Mouse (Mus musculus) embryonic facial prominence, embryonic 14.5 days (tissue): Measurements from ENCODE around the gene Zc3h4. TPM values are rescaled to one million over a fixed set of nuclear protein-coding genes. Genes with fewer than 3 reads are reported as not detected.

Experiments used
- ATAC-seq: fragments of 200-750 bp; cut with Nextera tagmentation; 2 replicates; pipeline ENCODE4 v1.8.0; 2017; ENCODE audit warnings: low read depth, moderate number of reproducible peaks, moderate TSS enrichment
- DNase-seq: peaks from one replicate; pipeline ENCODE4 v3.0.0-alpha.2; 2015; ENCODE audit warnings: low spot score
- H3K27ac ChIP-seq: fragments of 300-500 bp; sonication (generic); replicated peaks from 2 replicates; pipeline ENCODE4 v1.5.1; 2014; ENCODE audit warnings: low read depth, mild to moderate bottlenecking, low read length, moderate library complexity
- H3K27me3 ChIP-seq: fragments of 300-500 bp; sonication (generic); replicated peaks from 2 replicates; pipeline ENCODE4 v1.6.1; 2014; ENCODE audit warnings: low read length; ENCODE audit not compliant: control insufficient read depth, insufficient read depth
- H3K36me3 ChIP-seq: fragments of 300-500 bp; sonication (generic); 2 replicates; pipeline ENCODE4 v1.6.1; 2014; ENCODE audit warnings: low read length, mixed read lengths; ENCODE audit not compliant: control insufficient read depth, insufficient read depth
- H3K4me1 ChIP-seq: fragments of 300-500 bp; sonication (generic); 2 replicates; pipeline ENCODE4 v1.6.1; 2014; ENCODE audit warnings: antibody characterized with exemption, low read length; ENCODE audit not compliant: control insufficient read depth, insufficient read depth
- H3K4me2 ChIP-seq: fragments of 300-500 bp; sonication (generic); 2 replicates; pipeline ENCODE4 v1.6.1; 2014; ENCODE audit warnings: low read depth, mild to moderate bottlenecking, low read length, moderate library complexity, mixed read lengths
- H3K4me3 ChIP-seq: fragments of 300-500 bp; sonication (generic); 2 replicates; pipeline ENCODE4 v1.5.1; 2014; ENCODE audit warnings: low read depth, mild to moderate bottlenecking, low read length
- H3K9ac ChIP-seq: fragments of 300-500 bp; sonication (generic); 2 replicates; pipeline ENCODE4 v1.6.1; 2014; ENCODE audit warnings: low read depth, mild to moderate bottlenecking, low read length, moderate library complexity, mixed read lengths
- H3K9me3 ChIP-seq: fragments of 300-500 bp; sonication (generic); 2 replicates; pipeline ENCODE4 v1.6.1; 2016; ENCODE audit warnings: low read length; ENCODE audit not compliant: control insufficient read depth
- WGBS: fragments of 180-500 bp; shearing (Covaris S2); extraction: QIAGEN DNeasy Blood & Tissue Kit; methylation state at CpG from one replicate; pipeline ENCODE4 v1.1.7; 2014; 5-methylcytosine and 5-hydroxymethylcytosine counted together
- polyA plus RNA-seq: library from polyadenylated mRNA; unstranded; fragments of >200 nt; fragmentation: Nextera tagmentation; extraction: Ambion mirVana; gene quantifications from 2 replicates; pipeline ENCODE4 v1.2.1, GENCODE M21; 2014

Gene Zc3h4
- polyA plus RNA-seq, 1 experiment from 2014 or later = 12.1 TPM

DNA sequence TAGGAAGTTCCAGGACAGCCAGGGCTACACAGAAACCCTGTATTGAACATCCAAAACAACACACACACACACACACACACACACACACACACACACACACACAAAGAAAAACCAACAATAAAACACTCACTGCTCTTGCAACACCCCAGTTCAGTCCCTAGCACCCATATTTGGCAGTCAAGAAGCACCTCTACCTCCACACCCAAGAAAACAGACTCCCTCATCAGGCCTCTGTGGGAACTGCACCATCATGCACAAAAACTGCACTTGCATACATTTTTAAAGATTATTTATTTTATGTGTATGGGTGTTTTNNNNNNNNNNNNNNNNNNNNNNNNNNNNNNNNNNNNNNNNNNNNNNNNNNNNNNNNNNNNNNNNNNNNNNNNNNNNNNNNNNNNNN, 40.5 kb downstream of the Zc3h4 start:
- ATAC-seq (no peak), DNase-seq (no peak)
- H3K4me3 ChIP-seq = no peak overlapping the region
- H3K4me2 ChIP-seq = no peak overlapping the region
- no peak overlapping the region for H3K27ac ChIP-seq
- no peaks in the 10 kb centered on the region for H3K9me3 ChIP-seq
- H3K9ac ChIP-seq = no peak overlapping the region
- no peaks in the 10 kb centered on the region for H3K4me1 ChIP-seq
- peaks cover 9% of the 10 kb centered on the region for H3K36me3 ChIP-seq
- no peaks in the 10 kb centered on the region for H3K27me3 ChIP-seq

DNA sequence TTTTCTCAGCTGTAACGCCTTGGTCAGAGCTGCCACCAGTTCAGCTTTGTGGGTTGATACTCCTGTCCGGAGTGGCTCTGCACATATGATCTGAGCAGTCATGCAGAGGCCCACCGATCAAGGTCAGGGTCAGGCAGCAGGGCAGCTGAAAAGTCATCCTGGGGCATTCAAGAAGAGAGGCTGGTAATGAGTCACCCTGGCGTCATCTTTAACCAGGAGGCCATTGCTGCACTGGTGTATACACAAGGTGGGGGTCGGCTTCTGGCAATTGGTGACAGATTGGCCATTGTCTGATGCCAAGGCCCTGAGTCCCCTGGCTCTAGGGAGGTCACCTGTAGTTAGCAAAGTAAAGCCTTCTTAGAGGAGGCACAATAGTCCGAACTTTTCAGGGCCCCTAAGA, 50.9 kb downstream of the Zc3h4 start:
- no peaks in the 10 kb centered on the region for H3K9me3 ChIP-seq
- DNase-seq (no peak), ATAC-seq (no peak)
- H3K9ac ChIP-seq = no peak overlapping the region
- no peak overlapping the region for H3K4me2 ChIP-seq
- WGBS = 77% methylated on average over 6 of the region's 6 CpGs
- no peaks in the 10 kb centered on the region for H3K27me3 ChIP-seq
- peaks cover 8% of the 10 kb centered on the region; the same call in 1 of the 2 replicates for H3K36me3 ChIP-seq
- no peaks in the 10 kb centered on the region; the same call in 1 of the 2 replicates for H3K4me1 ChIP-seq
- H3K27ac ChIP-seq = no peak overlapping the region
- no peak overlapping the region for H3K4me3 ChIP-seq

DNA sequence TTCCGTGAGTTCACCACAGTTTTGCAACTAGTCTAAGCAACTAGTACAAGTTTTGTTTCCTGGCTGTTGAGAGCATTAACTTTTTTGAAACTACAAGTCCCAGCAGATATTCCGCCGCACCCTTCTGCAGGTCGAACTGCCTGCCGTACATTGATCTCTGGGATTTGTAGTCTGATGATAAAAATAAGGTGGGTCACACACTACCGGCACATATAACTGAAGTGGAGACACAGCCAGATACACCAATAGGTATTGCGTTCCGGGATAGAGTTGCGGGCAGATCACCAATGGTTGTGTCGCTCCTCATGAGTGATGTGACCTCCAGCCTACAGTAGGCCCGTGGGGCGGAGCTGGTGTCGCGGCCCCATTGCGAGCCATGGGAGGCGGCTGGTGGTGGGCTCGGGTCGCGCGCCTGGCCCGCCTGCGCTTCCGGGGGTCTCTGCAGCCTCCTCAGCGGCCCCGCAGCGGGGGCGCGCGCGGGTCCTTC, 51.9 kb downstream of the Zc3h4 start, which contains the start of gene Tmem160:
Tmem160 (plus strand) TSS at position 193 of the 487 bp plus-strand sequence.
- WGBS = 2% methylated on average over 24 of the region's 30 CpGs
- H3K4me1 ChIP-seq = no peaks in the 10 kb centered on the region; the same call in 1 of the 2 replicates
- H3K27ac ChIP-seq = peak within 1 kb of the TSS; percentile 64; the same call in 1 of the 2 replicates
- peak within 1 kb of the TSS; percentile 75 for H3K4me3 ChIP-seq
- H3K36me3 ChIP-seq = peaks cover 8% of the 10 kb centered on the region; the same call in 1 of the 2 replicates
- ATAC-seq = peak; percentile 100
- peak; percentile 98 for DNase-seq
- no peaks in the 10 kb centered on the region for H3K27me3 ChIP-seq
- H3K4me2 ChIP-seq = peak within 1 kb of the TSS; percentile 77
- H3K9me3 ChIP-seq = no peaks in the 10 kb centered on the region
- peak within 1 kb of the TSS; percentile 70 for H3K9ac ChIP-seq

DNA sequence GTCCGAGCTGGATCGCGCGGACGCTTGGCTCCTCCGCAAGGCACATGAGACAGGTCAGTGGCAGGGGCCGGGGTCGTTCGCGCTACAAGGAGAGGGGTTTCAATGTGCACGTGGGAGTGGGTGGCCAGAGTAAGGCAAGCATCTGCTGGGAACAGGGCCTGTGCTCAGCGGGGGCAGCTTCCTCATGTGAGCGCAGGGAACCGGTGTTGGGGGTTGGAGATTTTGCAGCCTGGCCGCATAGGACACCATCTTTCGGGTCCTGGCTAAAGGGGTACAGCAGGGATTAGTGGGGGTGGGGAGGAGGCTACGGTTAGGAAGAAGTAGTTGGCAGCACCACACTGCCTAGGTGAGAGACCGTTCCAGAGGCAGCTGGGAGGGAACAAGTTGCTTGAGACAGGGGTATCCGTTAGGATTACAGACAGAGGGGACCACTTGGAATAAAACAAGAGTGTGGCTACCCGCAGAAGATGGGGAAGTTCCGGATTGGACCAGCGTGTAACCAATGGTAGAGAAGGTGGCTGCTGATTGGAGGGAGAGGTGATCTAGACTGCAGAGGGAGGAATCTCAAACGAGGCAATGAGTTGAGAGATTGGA, 52.5 kb downstream of the Zc3h4 start:
- peak; percentile 73 for ATAC-seq

DNA sequence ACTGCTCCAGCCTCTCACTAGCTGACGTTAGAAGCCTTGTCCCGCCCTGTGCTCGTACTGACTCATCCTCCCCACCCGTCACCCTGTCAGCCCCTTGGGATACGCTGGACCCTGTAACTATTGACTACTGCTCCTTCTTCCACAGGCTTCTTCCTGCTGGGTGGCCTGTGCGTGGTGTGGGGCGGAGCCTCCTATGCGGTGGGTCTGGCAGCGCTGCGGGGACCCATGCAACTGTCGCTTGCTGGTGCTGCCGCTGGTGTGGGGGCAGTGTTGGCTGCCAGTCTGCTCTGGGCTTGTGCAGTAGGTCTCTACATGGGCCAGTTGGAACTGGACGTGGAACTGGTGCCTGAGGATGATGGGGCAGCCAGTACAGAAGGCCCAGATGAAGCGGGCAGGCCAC, 54.3 kb downstream of the Zc3h4 start:
- no peak overlapping the region for H3K9ac ChIP-seq
- H3K27me3 ChIP-seq = no peaks in the 10 kb centered on the region
- DNase-seq (no peak), ATAC-seq (no peak)
- no peaks in the 10 kb centered on the region for H3K9me3 ChIP-seq
- no peak overlapping the region for H3K4me3 ChIP-seq
- H3K4me1 ChIP-seq = no peaks in the 10 kb centered on the region; the same call in 1 of the 2 replicates
- WGBS = 94% methylated on average over 14 of the region's 14 CpGs
- H3K27ac ChIP-seq = no peak overlapping the region
- peaks cover 8% of the 10 kb centered on the region; the same call in 1 of the 2 replicates for H3K36me3 ChIP-seq
- no peak overlapping the region for H3K4me2 ChIP-seq

More for the DNA sequence above, 52.5 kb downstream of the Zc3h4 start:
- no peaks in the 10 kb centered on the region for H3K27me3 ChIP-seq
- DNase-seq = peak; percentile 76
- H3K36me3 ChIP-seq = peaks cover 8% of the 10 kb centered on the region; the same call in 1 of the 2 replicates
- H3K27ac ChIP-seq = peak overlapping the region; percentile 64; the same call in 1 of the 2 replicates
- under 1% methylated on average over 22 of the region's 23 CpGs for WGBS
- H3K4me2 ChIP-seq = peak overlapping the region; percentile 77
- peak overlapping the region; percentile 75 for H3K4me3 ChIP-seq
- H3K9me3 ChIP-seq = no peaks in the 10 kb centered on the region
- peak overlapping the region; percentile 70 for H3K9ac ChIP-seq
- no peaks in the 10 kb centered on the region; the same call in 1 of the 2 replicates for H3K4me1 ChIP-seq

DNA sequence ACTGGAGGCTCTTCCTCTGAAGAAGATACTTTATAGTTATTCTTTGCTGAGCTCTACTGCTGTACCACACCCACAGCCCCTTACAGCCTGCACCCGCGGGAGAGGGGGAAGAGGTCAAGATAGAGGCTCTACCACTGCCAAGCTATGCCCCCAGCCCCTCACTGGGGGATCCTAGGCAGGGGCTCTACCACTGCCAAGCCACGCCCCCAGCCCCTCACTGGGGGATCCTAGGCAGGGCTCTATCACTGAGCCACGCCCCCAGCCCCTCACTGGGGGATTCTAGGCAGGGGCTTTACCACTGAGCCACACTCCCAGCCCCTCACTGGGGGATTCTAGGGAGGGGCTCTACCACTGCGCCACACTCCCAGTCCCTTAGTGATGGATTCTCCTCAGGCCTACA, 55.6 kb downstream of the Zc3h4 start:
- Histone ChIP-seq H3K36me3 (peaks cover 8% of the 10 kb centered on the region; the same call in 1 of the 2 replicates), H3K27ac (no peak overlapping the region), H3K9ac (no peak overlapping the region), H3K4me3 (no peak overlapping the region), H3K4me2 (no peak overlapping the region), H3K27me3 (no peaks in the 10 kb centered on the region), H3K4me1 (no peaks in the 10 kb centered on the region; the same call in 1 of the 2 replicates), H3K9me3 (no peaks in the 10 kb centered on the region)
- ATAC-seq = no peak
- 84% methylated on average over 3 of the region's 5 CpGs for WGBS
- DNase-seq = no peak

DNA sequence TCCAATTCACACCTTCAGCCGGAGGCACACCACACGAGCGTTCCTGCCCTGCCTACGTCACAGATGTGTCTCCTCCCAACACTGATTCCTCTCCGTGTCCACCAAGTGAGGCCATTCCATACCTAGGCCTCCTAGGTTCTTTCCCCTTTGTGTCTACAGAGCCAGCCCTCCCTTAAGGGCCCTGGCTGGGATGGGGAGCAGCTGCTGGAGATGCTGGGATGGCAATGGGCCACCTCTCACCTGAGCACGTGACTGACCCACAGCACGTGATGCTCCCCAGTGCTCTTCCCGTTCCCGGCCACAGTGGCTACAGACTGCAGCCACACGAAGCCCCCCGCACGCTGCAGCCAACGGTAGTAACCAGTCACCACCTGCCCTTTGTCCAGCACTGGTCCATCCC, 59.9 kb downstream of the Zc3h4 start:
- no peak for DNase-seq
- Histone ChIP-seq H3K4me2 (no peak overlapping the region), H3K9ac (no peak overlapping the region), H3K9me3 (no peaks in the 10 kb centered on the region), H3K36me3 (peaks cover 6% of the 10 kb centered on the region; the same call in 1 of the 2 replicates), H3K27ac (no peak overlapping the region), H3K27me3 (no peaks in the 10 kb centered on the region), H3K4me3 (no peak overlapping the region), H3K4me1 (no peaks in the 10 kb centered on the region)
- WGBS = 61% methylated on average over 13 of the region's 13 CpGs
- no peak for ATAC-seq

DNA sequence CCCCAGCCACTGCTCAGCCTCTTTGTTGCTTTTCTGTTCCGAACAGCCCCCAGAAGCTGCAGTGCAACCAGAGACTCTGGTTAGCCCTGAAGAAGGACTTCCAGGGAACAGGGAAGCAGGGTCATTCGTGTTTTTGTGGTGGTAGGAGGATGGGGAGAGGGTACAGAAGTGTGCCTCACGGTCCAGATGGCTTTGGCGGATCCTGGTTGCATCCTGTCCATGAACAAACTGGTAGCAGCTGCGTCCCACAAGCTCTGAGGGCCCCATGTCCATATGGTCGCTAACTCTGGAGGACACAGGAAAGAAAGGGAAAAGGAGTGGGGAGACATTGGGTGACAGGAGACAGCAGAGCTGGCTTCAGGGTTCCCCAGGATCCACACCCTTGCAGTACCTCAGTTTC, 60.4 kb downstream of the Zc3h4 start:
- H3K4me3 ChIP-seq = no peak overlapping the region
- no peaks in the 10 kb centered on the region for H3K27me3 ChIP-seq
- H3K9me3 ChIP-seq = no peaks in the 10 kb centered on the region
- no peak overlapping the region for H3K4me2 ChIP-seq
- 0 out of 2 replicates have a peak, but pooled peaks cover under 1% of the 10 kb centered on the region for H3K36me3 ChIP-seq
- H3K9ac ChIP-seq = no peak overlapping the region
- 58% methylated on average over 6 of the region's 6 CpGs for WGBS
- DNase-seq = no peak
- no peak for ATAC-seq
- H3K4me1 ChIP-seq = no peaks in the 10 kb centered on the region
- H3K27ac ChIP-seq = no peak overlapping the region

DNA sequence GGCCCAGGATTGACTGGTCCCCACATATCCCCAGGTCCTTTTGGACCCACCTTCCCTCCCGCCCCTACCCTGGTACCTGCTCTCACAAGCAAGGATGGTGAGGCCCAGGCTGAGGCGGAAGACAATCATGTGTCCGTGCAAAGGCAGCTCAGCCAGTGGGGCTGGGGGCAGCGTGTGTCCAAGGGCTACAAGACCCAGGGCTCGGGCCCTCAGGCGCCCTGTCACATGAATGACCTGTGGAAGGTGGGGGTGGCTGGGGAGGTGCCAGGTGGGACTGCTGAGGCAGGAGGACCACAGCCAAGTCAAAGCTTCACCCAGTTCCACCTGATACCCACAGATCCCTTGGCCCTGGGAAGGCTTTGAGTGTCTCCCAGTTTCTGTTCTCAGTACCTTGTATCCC, 61.0 kb downstream of the Zc3h4 start:
- Histone ChIP-seq H3K36me3 (no peaks in the 10 kb centered on the region), H3K4me1 (no peaks in the 10 kb centered on the region), H3K4me2 (no peak overlapping the region), H3K27me3 (no peaks in the 10 kb centered on the region), H3K9ac (no peak overlapping the region), H3K27ac (no peak overlapping the region), H3K9me3 (no peaks in the 10 kb centered on the region), H3K4me3 (no peak overlapping the region)
- 76% methylated on average over 6 of the region's 6 CpGs for WGBS
- ATAC-seq (no peak), DNase-seq (no peak)
